Mouse (Mus musculus) kidney, postnatal 10 days (tissue): ENCODE data around the gene Mpst.

ENCODE experiments used
- DNase-seq: peaks from one replicate; pipeline ENCODE4 v3.0.0; 2021; ENCODE audit warnings: mixed read lengths

The Mpst gene

GRCm38 (mm10) chr15:78437237-78438017 is 31.2 kb downstream of the Mpst start:
- peak; percentile 60 for DNase-seq

DNA sequence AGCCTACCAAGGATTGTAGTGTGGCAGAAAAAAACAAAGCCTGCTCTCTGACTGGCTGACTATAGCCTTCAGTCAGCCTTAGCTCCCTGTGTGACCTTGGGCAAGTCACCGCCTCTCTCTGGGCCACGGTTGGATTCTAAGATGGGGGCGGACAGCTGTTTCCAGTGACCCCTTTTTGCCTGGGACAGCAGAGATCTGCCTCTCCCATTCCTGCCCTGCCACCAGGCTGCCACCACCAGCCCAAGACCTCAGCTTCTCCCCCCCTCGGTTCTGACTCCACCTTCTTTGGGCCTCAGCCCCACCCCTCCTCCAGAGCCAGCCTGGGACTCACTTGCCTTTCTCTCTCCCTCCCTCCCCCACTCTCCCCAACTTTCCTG is 31.8 kb downstream of the Mpst start:
- DNase-seq = peak; percentile 28

GRCm38 (mm10) chr15:78438505-78438904 is 32.3 kb downstream of the Mpst start:
- no peak for DNase-seq

DNA sequence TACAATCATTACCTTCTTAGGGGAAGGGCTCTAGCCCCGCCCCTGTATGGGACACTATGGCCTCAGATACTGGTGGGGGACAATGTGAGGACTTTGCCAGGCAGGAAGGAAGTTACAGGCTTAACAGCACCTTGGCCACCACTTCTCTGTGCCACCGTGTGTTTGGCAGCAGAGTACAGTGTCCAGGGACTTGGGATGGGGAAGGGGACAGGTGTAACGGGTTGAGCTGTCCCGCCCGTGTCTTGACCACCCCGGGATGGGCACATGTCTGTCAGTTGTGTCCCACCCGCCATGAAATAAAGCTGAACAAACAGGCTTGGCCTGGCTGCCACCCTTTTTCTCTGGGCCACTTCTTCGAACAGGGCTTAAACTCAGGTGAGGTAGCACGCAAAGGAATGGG is 32.8 kb downstream of the Mpst start:
- DNase-seq = no peak

DNA sequence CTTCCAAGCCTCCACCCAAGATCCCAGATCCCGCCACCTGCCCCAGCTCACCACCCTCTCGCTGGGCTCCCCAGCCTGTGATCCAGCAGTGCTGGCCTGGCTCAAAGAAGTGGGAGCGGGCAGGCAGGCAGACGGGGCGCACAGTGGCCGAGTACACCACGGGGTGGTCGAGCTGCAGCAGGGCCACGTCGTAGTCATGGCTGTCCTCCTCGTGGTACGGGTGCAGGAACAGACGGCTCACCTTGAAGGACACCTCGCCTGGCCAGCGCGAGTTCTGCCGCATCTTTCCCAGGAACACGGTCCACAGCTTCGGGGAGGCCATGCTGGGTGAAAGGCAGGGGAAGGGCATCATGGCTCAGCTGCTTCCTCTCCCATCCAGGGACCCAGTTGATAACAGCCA is 36.0 kb downstream of the Mpst start:
- no peak for DNase-seq

- no peak for DNase-seq
Measured at GRCm38 (mm10) chr15:78443857-78444256, 37.6 kb downstream of the Mpst start.

- DNase-seq = no peak
Measured at GRCm38 (mm10) chr15:78447121-78447520, 40.9 kb downstream of the Mpst start.

- peak; percentile 99 for DNase-seq
Measured at GRCm38 (mm10) chr15:78447746-78448535, 41.7 kb downstream of the Mpst start.

DNA sequence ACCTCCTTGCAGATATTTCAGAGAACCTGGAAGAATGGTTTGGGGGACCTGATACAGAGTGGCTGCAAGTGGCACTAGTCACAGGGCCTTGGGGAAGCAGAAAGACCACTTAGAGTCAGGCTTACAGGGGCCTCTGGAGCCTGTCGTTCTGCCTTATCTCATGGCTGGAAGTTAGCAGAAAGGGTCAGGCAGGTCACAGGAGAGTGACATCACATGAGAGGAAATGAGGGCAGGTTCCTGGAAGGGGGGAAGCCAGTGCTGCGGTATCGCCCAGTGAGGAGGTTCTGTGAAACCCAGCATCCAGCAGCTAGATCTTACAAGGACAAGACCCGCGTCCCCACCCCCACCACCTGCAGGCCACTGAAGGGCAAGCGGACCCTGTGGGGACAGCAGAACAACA is 42.9 kb downstream of the Mpst start:
- DNase-seq = peak; percentile 53

DNA sequence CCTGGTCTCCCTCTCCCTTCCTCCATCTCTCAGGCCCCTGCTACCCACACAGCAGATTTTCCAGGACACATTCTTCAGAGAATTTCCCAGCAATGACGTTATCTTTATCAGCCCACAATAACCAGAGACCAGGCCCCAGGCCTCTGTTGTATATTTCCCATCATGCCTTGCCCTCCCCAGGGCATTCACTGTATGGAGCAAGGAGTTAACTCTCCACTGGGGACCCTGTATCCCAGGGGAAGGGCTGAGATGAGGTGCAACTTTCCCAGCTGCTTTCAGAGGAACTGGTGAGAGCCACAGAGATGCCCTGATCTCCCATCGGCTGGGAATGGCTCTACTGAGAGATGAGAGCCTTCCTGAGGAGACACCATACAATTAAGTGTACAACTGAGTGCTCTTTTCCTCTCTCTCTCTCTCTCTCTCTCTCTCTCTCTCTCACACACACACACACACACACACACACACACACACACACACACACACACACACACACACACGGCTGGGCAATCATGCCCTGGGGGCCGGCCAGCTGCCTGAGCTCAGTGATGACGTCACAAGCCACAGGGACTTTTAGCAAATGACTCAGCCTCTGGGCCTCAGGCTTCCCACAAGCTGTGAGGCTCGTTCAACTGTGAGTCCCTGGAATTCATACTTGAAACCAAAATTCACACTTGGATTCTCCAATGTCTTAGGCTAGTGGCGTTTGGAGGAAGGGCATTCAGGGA is 43.6 kb downstream of the Mpst start:
- peak; percentile 51 for DNase-seq

GRCm38 (mm10) chr15:78450419-78450768 is 44.2 kb downstream of the Mpst start:
- no peak for DNase-seq

DNA sequence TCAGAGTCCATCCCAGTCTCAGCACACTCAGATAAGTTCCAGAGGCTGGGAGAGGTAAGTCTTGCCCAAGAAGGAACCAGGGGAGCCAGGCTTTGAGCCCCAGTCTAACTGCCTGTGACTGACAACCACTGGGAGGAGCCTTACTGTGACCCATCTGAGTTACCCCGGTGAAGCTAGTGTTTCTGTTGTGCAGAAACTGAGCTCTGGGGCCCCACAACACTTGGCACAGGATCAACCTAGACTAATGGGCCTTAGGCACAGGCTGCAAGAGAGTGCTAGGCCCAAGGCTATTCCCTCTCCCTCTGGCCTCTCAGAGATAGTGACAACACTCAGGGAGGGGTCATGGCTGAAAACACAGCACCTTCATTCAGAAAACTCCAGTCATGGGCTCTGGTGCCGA is 45.0 kb downstream of the Mpst start:
- DNase-seq = no peak

DNA sequence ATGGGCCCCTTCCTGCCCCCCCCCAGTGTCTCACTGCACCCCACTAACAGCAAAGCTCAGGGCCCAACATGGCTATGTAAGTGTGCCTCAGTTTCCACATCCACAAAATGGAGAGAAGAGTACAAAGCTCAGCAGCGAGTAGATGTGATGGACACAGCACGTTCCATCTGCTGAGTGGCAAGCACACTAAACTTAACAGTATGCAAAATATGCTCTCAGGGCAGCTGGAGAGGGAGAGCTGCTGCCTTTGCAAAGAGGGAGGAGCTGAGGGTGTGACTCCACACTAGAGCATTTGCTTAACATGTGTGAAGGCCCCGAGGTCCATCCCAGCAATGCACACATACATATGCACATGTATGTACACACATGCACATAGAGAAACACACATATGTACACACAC is 46.7 kb downstream of the Mpst start:
- no peak for DNase-seq

DNA sequence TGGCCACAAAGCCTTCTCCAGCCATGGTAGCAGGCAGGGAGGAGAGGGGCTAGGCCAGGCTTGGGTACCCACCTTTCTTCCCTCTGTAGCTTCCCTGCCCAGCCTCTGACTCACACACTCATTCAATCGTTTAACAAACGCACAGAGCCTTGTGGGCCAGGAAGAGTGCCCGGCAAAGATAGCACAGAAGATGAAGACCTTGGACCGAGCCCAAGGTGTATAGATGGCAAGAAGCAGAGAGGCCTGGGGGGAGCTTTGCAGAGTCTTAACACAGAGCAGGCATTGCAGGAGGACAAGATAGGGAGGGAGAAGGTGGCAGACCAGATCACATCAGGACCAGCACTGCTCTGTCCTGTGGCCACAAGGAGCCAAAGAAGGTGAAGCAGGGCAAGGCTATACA is 49.0 kb downstream of the Mpst start:
- no peak for DNase-seq

DNA sequence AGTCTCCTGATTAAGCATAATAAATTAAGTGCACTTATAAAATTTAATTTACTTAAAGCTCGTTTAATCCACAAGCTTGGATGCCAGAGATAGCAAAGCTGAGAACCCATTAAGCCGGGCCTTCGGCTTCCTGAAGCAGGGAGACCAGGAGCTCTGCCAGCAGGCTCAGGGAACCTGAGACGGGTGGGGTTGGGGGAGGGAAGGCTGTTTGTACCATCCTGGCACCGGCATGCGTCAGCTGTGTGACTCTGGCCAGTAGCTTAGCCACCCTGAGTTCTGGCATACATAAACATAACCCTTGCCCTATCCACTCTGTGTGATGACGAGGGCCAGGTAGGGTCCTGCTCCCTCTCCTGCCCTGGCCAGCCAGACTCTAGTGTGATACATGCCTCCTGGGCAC is 49.8 kb downstream of the Mpst start:
- no peak for DNase-seq

DNA sequence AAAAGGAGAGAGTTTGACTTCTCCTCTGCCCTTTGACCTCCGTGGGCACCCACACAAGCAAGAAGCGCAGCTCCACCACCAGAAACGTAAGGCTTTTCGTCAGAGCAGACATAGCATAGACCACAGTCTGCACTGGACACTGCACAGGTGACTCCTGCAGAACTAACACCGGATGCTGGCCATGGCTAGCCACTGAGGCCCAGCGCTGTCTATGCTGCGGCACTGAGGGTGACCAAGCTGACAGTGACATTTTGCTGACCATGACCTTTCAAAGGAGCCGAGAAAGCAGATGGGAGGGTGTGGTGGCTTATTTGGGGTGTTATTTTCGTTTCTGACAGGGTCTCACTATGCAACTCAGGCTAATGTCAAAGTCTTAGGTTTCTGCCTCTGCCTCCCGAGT is 51.0 kb downstream of the Mpst start:
- no peak for DNase-seq

GRCm38 (mm10) chr15:78462981-78463380 is 56.8 kb downstream of the Mpst start:
- no peak for DNase-seq
